In the genomic region with DNA sequence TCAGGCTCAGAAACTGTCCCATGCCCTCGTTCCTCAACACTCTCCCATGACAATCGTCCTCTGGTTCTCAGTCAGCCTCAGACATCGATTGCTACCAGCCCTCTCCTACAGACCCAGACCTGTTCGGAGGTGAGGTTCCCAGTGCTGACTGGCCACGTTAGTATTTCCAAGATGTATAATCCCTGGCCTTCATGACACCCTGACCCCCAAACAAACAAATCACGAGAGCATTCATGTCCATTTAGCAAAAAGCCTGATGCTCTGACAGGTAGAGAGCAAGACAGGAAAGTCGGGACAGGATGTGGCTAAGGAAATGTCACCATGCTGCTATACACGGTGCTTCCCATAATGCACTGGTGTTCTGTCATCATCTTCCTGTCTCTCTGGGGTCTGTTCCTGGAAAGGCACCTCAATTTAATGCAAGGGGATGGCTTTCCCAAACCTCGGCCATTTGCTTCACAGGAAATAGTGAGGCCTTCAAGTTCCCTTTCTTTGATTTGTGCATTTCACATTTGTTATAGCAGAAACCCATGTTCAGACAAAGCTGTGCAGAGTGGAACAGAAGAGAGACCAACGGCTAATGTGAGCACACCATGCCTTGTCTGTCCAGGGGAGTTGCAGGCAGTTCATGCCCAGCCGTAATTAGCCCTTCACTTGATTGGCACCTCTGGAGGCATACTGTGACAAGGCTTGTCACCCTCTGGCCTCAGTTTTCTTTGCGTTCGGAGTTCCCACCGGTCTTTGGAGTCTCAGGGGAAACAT, we compare ENCODE assay signal across 11 mouse cellular contexts. TPM values are rescaled to one million over a fixed set of nuclear protein-coding genes. Genes with fewer than 3 reads are reported as not detected.
DNase-seq lines count a peak whose midpoint lies in the region; ATAC-seq and TF ChIP-seq lines count a peak whose summit lies in the region.
"Had no signal": no experiment of that assay in that cellular context is flagged by ENCODE, and none has a peak within 500 bp of the region (broad histone marks: within the 10 kb centered on the region; RNA-seq: fewer than 3 reads in every experiment).

No protein-coding gene starts in this region.

- intact Hi-C loops in heart, adult 2 months (cut with DNase I) = loop anchor here (1.0 to 10.0 kb wide), 3 partner anchors 35 to 395 kb away; no protein-coding TSS in a partner anchor

- no peak overlapping the region for H3K4me2 ChIP-seq in intestine, embryonic 15.5 days (replicated peaks)
- no peak overlapping the region for H3K4me2 ChIP-seq in intestine, postnatal 0 days (replicated peaks; ENCODE audit: low read depth)
- no peak overlapping the region for H3K4me2 ChIP-seq in embryonic facial prominence, embryonic 14.5 days (ENCODE audit: low read depth, low read length)
- H3K4me2 ChIP-seq: liver, embryonic 12.5 days had no signal

- no peak for TF ChIP-seq EP300 in heart, adult 2 months (IDR thresholded peaks at IDR 0.05; ENCODE audit: insufficient read depth, low read depth, low read length)

- H3K4me1 ChIP-seq in intestine, embryonic 15.5 days (replicated peaks) = no peaks in the 10 kb centered on the region
- no peaks in the 10 kb centered on the region for H3K4me1 ChIP-seq in intestine, postnatal 0 days (replicated peaks; ENCODE audit: control insufficient read depth, insufficient read depth, low read length)
- H3K4me1 ChIP-seq in embryonic facial prominence, embryonic 14.5 days (ENCODE audit: control insufficient read depth, insufficient read depth, low read length) = no peaks in the 10 kb centered on the region
- H3K4me1 ChIP-seq in heart, adult 2 months (ENCODE audit: control insufficient read depth, insufficient read depth, low read length) = no peaks in the 10 kb centered on the region

- H3K36me3 ChIP-seq in intestine, embryonic 15.5 days = no peaks in the 10 kb centered on the region
- H3K36me3 ChIP-seq in intestine, postnatal 0 days (ENCODE audit: control insufficient read depth, insufficient read depth) = peaks cover 13% of the 10 kb centered on the region
- H3K36me3 ChIP-seq in embryonic facial prominence, embryonic 14.5 days (ENCODE audit: control insufficient read depth, insufficient read depth, low read length) = peaks cover 5% of the 10 kb centered on the region; the same call in 1 of the 2 replicates
- H3K36me3 ChIP-seq in heart, adult 2 months (ENCODE audit: control insufficient read depth, insufficient read depth, low read length) = no peaks in the 10 kb centered on the region

- no peak overlapping the region for H3K4me3 ChIP-seq in intestine, embryonic 15.5 days (replicated peaks)
- no peak overlapping the region for H3K4me3 ChIP-seq in intestine, postnatal 0 days (ENCODE audit: low read depth, low read length)
- no peak overlapping the region for H3K4me3 ChIP-seq in embryonic facial prominence, embryonic 14.5 days (ENCODE audit: low read depth, low read length)
- H3K4me3 ChIP-seq in heart, adult 2 months = no peak overlapping the region
- H3K4me3 ChIP-seq: heart, embryonic 13.5 days; liver, embryonic 12.5 days had no signal

- WGBS in intestine, embryonic 15.5 days = 76% methylated on average over 14 of the region's 14 CpGs
- 77% methylated on average over 14 of the region's 14 CpGs for WGBS in intestine, postnatal 0 days
- WGBS in embryonic facial prominence, embryonic 14.5 days = 70% methylated on average over 14 of the region's 14 CpGs
- WGBS in heart, adult 2 months = 64% methylated on average over 14 of the region's 14 CpGs

- H3K27ac ChIP-seq in intestine, embryonic 15.5 days = no peak overlapping the region
- H3K27ac ChIP-seq in intestine, postnatal 0 days (ENCODE audit: low read depth, low read length) = no peak overlapping the region
- H3K27ac ChIP-seq in embryonic facial prominence, embryonic 14.5 days (replicated peaks; ENCODE audit: low read depth, low read length) = no peak overlapping the region
- no peak overlapping the region for H3K27ac ChIP-seq in heart, adult 2 months
- H3K27ac ChIP-seq: heart, embryonic 13.5 days; liver, embryonic 12.5 days had no signal

- no peaks in the 10 kb centered on the region for H3K79me2 ChIP-seq in heart, adult 2 months (replicated peaks; ENCODE audit: control insufficient read depth, insufficient read depth, low read length)

- H3K9ac ChIP-seq in intestine, embryonic 15.5 days = no peak overlapping the region
- H3K9ac ChIP-seq in intestine, postnatal 0 days (ENCODE audit: low read depth, low read length) = no peak overlapping the region
- H3K9ac ChIP-seq in embryonic facial prominence, embryonic 14.5 days (ENCODE audit: low read depth, low read length) = no peak overlapping the region
- H3K9ac ChIP-seq in heart, adult 2 months (ENCODE audit: low read depth, low read length) = no peak overlapping the region
- H3K9ac ChIP-seq: liver, embryonic 12.5 days had no signal

- TF ChIP-seq POLR2A in heart, adult 2 months (IDR thresholded peaks at IDR 0.05; ENCODE audit: insufficient read depth, low read depth, low read length) = no peak

- peak; percentile 31 for DNase-seq in embryonic facial prominence, embryonic 14.5 days (ENCODE audit: low spot score)
- DNase-seq in induced T-regulatory cell, adult 2 months (ENCODE audit: low read depth) = peak; percentile 75
- no peak for DNase-seq in Muller cell, postnatal 12 days (ENCODE audit: inconsistent ontology term)
- no peak for DNase-seq in heart, adult 2 months
- no peak for DNase-seq in spleen, adult 12 weeks (ENCODE audit: low spot score)

- TF ChIP-seq CTCF in intestine, postnatal 0 days (IDR thresholded peaks at IDR 0.05; ENCODE audit: low read depth) = no peak
- no peak for TF ChIP-seq CTCF in heart, adult 2 months (IDR thresholded peaks at IDR 0.05)

- H3K27me3 ChIP-seq in intestine, embryonic 15.5 days (replicated peaks) = no peaks in the 10 kb centered on the region
- no peaks in the 10 kb centered on the region for H3K27me3 ChIP-seq in intestine, postnatal 0 days (replicated peaks; ENCODE audit: control insufficient read depth, insufficient read depth, low read length)
- no peaks in the 10 kb centered on the region for H3K27me3 ChIP-seq in embryonic facial prominence, embryonic 14.5 days (replicated peaks; ENCODE audit: control insufficient read depth, insufficient read depth, low read length)
- no peaks in the 10 kb centered on the region for H3K27me3 ChIP-seq in heart, adult 2 months (ENCODE audit: control insufficient read depth, insufficient read depth, low read length)
- H3K27me3 ChIP-seq: heart, embryonic 13.5 days; liver, embryonic 12.5 days had no signal

- ATAC-seq in intestine, embryonic 15.5 days = 0 out of 2 replicates have a peak, but pooled peaks have one; percentile 30
- no peak for ATAC-seq in intestine, postnatal 0 days
- peak; percentile 44 for ATAC-seq in embryonic facial prominence, embryonic 14.5 days (ENCODE audit: low read depth)
- ATAC-seq in neutrophil, adult 5-6 weeks (ENCODE audit: extremely low read depth, insufficient number of reproducible peaks, low FRiP score, poor library complexity, severe bottlenecking) = 0 out of 2 replicates have a peak, but pooled peaks have one; percentile 30
- ATAC-seq: liver, embryonic 12.5 days had no signal

- no peaks in the 10 kb centered on the region for H3K9me3 ChIP-seq in intestine, embryonic 15.5 days
- no peaks in the 10 kb centered on the region for H3K9me3 ChIP-seq in intestine, postnatal 0 days (ENCODE audit: control insufficient read depth)
- no peaks in the 10 kb centered on the region for H3K9me3 ChIP-seq in embryonic facial prominence, embryonic 14.5 days (ENCODE audit: control insufficient read depth, low read length)
- H3K9me3 ChIP-seq: heart, embryonic 13.5 days; liver, embryonic 12.5 days had no signal

RNA-seq across cellular contexts. Expression of gene Cmas, which starts 23.5 kb away (rescaled TPM):
- 135 and 141 TPM in 2 replicates for polyA plus RNA-seq in intestine, embryonic 15.5 days (2015; fragmentation: Nextera tagmentation; extraction: Ambion mirVana)
- 130 and 131 TPM in 2 replicates for polyA plus RNA-seq in intestine, postnatal 0 days (2015; fragmentation: Nextera tagmentation; extraction: Ambion mirVana)
- polyA plus RNA-seq in embryonic facial prominence, embryonic 14.5 days (2014; fragmentation: Nextera tagmentation; extraction: Ambion mirVana) = 95.2 and 95.6 TPM in 2 replicates
- 38.9 and 42.4 TPM in 2 replicates for total RNA-seq in neutrophil, adult 5-6 weeks (2017)
- total RNA-seq in heart, adult 2 months (2021) = 10 to 100 TPM; 35.0 to 35.9 TPM
- polyA plus RNA-seq in heart, adult 2 months (2012; rRNA removed) = 11.7 and 18.5 TPM in 2 replicates

RNA-seq across cellular contexts. Expression of gene Sult6b2, which starts 24.3 kb away (rescaled TPM):
- polyA plus RNA-seq in intestine, embryonic 15.5 days (2015; fragmentation: Nextera tagmentation; extraction: Ambion mirVana) = 20.9 and 24.9 TPM in 2 replicates
- 53.2 and 63.2 TPM in 2 replicates for polyA plus RNA-seq in intestine, postnatal 0 days (2015; fragmentation: Nextera tagmentation; extraction: Ambion mirVana)
- not detected in 2 replicates for polyA plus RNA-seq in embryonic facial prominence, embryonic 14.5 days (2014; fragmentation: Nextera tagmentation; extraction: Ambion mirVana)
- not detected in 2 replicates for total RNA-seq in neutrophil, adult 5-6 weeks (2017)
- total RNA-seq in heart, adult 2 months (2021) = not detected
- 0.12 TPM in 2 replicates for polyA plus RNA-seq in heart, adult 2 months (2012; rRNA removed)
- polyA plus RNA-seq: liver, embryonic 12.5 days; spleen, adult 2 months had no signal

Comparison
In these comparisons a context has a peak if more than half of its experiments do, and no peak if none do; other contexts are left out.
1. DNase-seq: peak in embryonic facial prominence, embryonic 14.5 days (single experiment) and induced T-regulatory cell, adult 2 months (single experiment); none in Muller cell, postnatal 12 days (single experiment), heart, adult 2 months (0 of 2) and spleen, adult 12 weeks (single experiment).
2. RNA of gene Sult6b2, which starts 24.3 kb away (polyA plus RNA-seq): 53.2 to 63.2 TPM in intestine, postnatal 0 days and 20.9 to 24.9 TPM in intestine, embryonic 15.5 days; 0.12 TPM in heart, adult 2 months and not detected in embryonic facial prominence, embryonic 14.5 days; every median in the first group is over 10 times any median in the second.